Mouse (Mus musculus) liver, postnatal 0 days (tissue): ENCODE data around the gene Adsl.

Experiments used
- CTCF ChIP-seq: sonication (generic); IDR thresholded peaks from 2 replicates; pipeline ENCODE4 v1.5.1; 2016; ENCODE audit warnings: antibody characterized with exemption, low read depth
- EP300 ChIP-seq: IDR thresholded peaks from 2 replicates; pipeline ENCODE4 v1.6.1; 2016; ENCODE audit warnings: antibody characterized with exemption, low read depth, mild to moderate bottlenecking

DNA sequence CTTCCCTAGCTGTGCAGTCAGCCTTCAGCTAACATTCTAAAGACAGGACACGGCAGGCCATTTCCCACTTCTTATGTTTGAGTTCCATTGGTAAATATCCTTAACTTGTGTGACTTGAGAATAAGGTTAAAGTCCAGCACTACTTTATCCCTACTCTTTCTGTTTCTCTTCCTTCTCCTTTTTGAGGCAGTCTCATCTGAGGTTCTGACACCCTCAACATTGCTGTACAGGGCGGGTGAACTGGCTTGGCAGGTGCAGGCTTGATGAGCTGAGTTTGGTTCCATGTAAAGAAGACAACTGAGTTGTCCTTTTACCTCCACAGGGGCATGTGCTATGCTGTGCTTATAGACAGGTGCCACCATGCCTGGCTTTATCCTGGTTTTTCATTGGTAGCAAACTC lies 35.0 kb downstream of the Adsl start:
- TF ChIP-seq CTCF (no peak), EP300 (no peak)
